Mouse (Mus musculus) heart, postnatal 25 days (tissue): ENCODE results near the gene Prkca. TPM values are rescaled to one million over a fixed set of nuclear protein-coding genes. Genes with fewer than 3 reads are reported as not detected.
A peak's percentile ranks its signal among the peaks of the same experiment; 100 is the strongest.

Experiments used
- DNase-seq: peaks from one replicate; pipeline ENCODE4 v3.0.0; 2022; ENCODE audit warnings: low spot score
- intact Hi-C: fragments of 180-260 bp; cut with DNase I; formaldehyde crosslinking; loops from one replicate; pipeline ENCODE4 v1.15.1; 2025
- total RNA-seq, 2 experiments: library from RNA; stranded (reverse); gene quantifications; 2 replicates each; pipeline ENCODE4 v1.2.3; 2021

The Prkca gene
- total RNA-seq, 2 experiments from 2014 or later, result 39.0 to 39.7 TPM

DNA sequence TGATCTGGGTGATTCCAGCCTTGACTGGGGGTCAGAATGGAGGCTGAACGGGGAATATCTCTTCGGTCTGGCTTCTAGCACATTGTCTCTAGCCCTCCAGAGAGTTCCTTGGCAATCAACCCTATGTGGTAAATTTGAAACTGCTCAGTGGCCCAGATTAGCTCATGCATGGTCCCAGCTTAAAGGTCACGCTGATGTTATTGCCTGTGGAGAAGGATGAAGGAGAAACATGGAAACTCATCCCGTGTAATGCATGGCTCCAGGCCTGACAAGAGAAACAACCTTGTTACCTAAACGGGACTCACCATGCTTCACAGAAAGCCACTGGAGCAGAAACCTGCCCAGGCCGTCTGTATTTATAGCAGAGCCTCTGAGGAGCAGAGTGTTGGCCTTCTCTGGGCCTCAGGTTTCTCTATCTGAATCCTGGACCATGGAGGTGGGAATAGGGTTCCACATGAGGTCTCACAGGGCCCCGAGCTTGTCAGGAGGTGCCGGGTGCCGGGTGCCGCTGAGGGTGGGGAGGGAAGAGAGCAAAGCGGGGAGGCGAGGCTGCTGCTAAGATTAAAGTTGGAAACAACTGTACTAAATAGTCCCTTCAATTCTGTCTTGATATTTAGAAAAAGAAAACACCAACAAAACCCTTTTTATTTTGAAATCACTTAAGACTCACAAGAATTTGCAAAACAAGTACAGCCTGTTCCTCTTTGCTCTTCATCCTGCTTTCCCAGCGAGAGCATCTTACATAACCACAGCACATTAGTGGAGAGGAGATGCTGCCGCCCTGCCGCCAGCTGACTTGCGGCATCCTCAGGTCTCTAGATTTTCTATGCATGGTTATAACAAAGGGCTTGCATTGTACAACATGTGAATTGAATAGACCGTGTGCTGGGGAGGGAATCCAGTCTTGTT, 281.9 kb downstream of the Prkca start:
- DNase-seq, result peak; percentile 34
- intact Hi-C loops, result no loop called here

DNA sequence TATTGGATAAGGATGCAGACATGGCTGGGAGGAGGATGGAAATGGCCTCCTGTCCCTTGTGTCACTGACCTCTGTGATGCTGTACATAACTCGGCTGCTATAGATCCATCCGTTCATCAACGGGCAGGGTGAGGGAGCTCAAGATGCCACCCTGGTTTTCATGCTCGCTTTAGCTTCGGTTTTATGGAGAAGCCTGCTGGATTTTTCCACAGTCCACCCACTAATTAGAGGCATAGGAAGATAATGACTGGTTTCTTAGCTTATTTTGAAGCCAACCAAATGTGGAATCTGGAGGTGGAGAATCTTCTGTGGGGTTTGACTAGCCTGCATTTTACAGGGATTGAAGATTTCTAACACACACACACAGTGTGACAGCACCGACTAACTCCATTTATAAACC, 286.6 kb downstream of the Prkca start:
- intact Hi-C loops, result no loop called here
- DNase-seq, result no peak

DNA sequence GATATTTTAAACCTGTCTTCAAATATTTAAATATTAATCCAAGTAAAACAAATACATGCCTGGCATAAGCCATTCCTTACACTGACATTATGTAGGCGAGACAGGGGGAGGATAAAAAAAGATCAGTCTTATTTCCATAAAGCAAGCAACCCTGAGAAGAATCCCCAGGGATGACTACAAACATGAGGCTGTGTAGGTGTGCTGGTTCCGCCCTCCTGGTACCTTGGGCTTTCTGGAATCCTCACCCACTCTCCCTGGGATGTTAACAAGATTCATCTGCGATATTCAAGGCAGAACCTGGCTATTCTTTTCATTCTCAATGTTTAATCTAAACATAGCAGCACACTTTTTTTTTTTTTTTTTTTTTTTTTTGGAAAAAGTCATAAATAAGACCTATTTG, 289.1 kb downstream of the Prkca start:
- DNase-seq, result no peak
- intact Hi-C loops, result no loop called here

- intact Hi-C loops, result no loop called here
- no peak for DNase-seq
Measured at GRCm38 (mm10) chr11:108053746-108054145, 290.0 kb downstream of the Prkca start.

DNA sequence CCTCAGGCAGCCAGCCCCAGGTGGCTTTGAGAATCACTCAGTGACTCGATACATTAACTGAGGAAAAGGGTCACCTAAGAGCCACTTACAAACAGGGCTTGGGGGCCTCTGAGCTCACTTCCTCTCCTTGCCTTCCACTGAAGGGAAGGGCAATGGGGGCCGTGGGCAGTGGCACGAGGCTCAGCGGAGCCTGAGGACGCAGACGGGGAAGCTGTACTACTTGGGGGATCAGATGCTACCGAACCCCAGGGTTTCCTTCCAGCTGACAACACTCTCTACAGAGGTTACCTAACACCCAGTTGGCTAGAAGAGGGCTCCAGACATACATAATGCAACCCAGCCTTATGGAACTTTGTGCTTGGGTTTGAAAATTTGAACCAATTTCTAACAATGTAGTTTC, 302.1 kb downstream of the Prkca start:
- no peak for DNase-seq
- intact Hi-C loops, result no loop called here

GRCm38 (mm10) chr11:108040823-108041222, 302.9 kb downstream of the Prkca start:
- DNase-seq, result no peak
- intact Hi-C loops, result no loop called here

DNA sequence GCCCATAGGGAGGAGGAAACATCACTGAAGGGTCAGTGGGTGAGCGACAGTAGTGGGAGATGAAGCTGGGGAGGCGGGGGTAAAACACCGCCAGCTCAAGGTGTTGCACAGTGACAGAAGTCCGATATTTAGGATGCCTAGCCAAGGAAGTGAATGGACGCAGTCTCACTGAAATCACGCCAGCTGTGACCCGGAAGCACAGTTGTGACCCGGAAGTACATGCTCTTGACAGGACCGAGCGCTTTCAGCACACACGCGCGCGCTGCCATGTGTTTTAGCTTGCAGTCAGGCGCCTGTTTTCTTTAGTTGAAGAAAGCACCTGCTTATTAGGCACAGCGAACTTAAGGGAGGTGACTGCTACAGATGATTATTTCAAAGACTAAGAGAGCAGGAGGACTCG, 304.0 kb downstream of the Prkca start:
- no peak for DNase-seq

DNA sequence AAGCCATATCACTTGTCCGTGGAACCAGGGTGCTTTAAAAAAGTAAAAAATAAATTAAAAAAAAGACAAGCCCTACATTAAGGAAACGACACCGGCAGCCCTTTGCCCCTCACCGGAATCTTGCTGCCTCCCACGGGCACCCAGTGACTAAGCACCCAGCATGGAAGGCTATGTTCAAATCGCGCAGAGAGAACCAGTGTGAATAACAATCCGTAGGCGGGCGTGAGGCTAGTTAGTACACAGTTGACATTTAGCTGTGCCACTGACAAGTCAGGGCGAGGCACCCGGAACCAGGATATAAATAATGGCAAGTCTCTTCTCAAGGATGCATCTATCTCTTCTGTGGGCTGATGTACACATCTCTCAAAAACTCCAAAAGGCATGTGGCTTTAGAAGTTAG, 304.7 kb downstream of the Prkca start:
- intact Hi-C loops, result no loop called here
- no peak for DNase-seq

More for the DNA sequence above, 304.0 kb downstream of the Prkca start:
- intact Hi-C loops, result no loop called here

DNA sequence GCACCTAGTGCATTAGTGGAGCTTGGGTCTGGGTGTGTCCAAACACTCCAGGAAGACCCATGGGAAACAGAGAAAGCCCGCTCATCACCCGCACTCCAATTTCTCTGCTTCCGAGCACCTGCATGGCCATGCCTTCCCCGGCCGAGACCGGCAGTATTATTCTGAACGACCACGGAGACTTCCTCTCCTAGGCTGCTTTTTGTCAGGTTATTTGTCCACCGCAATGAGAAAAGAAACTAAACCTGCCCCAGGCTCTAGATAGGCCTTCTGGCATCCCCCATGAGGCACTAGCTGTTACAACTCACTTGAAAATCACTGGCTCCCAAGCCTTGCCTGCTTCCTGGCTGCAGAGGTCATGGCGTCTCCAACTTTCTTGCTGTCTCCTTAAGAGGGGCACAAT, 307.4 kb downstream of the Prkca start:
- DNase-seq, result no peak
- intact Hi-C loops, result no loop called here

- no peak for DNase-seq
- intact Hi-C loops, result no loop called here
Measured at GRCm38 (mm10) chr11:108035761-108036160, 308.0 kb downstream of the Prkca start.

DNA sequence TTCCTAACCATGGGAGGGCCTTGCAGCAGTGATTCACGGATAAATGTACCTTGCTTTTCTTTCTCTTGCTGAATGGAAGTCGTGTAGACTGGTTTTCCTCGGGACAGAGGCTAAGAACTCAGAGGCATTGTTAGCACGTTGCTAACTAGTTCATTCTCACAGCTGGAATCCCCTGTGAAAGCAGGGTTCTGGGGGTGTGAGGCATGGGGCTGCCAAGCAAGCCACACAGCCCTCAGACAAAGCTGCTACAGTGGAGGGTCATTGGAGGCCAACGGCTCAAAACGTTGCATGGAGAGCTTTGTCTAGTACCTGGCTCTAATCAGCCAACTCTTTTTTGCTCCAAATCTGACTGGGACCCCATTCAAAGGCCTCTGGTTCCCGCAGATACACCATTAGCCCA, 309.4 kb downstream of the Prkca start:
- DNase-seq, result no peak
- intact Hi-C loops, result no loop called here

DNA sequence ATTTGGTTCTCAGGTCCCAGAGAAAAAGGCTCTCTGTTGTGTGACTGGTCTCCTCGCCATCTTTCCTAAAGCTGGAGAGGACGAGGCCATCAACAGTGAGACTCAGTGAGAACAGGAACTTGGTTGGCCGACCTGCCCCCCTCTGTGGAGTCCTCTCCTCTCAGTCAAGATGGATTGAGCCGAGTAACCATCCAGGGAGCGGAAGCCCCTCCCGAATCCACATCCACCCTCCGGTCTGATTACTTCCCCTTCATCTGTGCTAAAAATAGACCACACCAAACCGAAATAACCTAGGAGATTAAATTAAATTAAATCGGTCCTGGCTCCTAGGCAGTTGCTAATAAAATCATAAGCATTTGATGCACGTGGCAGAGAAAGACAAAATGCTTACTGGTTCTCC, 311.2 kb downstream of the Prkca start:
- intact Hi-C loops, result no loop called here
- DNase-seq, result no peak

DNA sequence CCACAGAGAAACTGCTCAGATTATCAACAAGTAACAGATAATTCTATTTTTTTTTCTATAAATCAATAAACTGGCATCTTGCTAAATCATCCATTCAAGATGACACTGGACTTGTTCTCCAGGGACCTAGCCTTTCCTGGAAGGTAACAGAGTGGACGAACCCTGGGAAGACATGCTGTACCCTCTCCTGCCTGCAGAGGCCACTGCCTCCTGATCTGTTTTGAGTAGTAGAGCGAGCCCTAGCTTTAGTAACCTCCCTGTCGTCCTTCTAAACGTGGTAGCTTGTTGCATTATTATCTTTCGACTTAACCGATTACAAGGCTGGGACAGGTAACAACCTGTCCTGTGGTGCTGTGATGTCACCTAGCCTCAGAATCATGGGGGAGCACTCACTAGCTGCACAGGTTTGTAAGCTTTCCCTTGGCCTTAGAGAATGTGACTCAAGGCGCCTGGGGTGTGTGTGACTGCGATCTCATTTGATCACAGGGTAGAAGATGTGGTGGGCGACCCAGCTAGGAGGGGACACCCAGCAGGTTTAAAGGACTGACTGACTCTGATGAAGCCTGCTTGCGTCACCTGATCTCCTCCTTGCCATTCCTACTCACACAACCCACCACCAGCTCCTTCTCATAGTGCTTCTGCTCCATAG, 312.6 kb downstream of the Prkca start:
- intact Hi-C loops, result no loop called here
- DNase-seq, result peak; percentile 24

DNA sequence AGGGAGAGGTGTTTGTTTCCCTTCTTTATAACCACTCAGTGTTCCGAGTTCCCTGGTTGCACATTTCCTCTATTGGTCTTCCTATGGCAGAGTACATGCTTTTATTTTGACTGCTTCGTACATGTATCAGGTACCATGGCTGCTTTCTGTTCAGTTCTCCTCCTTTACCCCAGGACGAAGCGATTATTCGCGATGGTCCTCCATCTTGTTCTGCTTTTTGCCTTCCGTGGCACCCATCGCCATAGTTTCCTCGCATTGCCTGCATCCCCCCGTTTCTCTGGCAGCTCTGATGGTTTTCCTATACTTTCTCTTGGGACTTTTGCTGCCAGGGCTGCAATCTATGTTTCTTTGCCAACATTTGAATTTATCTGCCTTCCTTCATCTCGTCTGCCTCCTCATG, 314.4 kb downstream of the Prkca start:
- intact Hi-C loops, result loop anchor here (5.0 kb wide), 1 partner anchor 98 kb away; no protein-coding TSS in a partner anchor
- no peak for DNase-seq

GRCm38 (mm10) chr11:108028398-108028797, 315.3 kb downstream of the Prkca start:
- intact Hi-C loops, result loop anchor here (5.0 kb wide), 1 partner anchor 99 kb away; no protein-coding TSS in a partner anchor

DNA sequence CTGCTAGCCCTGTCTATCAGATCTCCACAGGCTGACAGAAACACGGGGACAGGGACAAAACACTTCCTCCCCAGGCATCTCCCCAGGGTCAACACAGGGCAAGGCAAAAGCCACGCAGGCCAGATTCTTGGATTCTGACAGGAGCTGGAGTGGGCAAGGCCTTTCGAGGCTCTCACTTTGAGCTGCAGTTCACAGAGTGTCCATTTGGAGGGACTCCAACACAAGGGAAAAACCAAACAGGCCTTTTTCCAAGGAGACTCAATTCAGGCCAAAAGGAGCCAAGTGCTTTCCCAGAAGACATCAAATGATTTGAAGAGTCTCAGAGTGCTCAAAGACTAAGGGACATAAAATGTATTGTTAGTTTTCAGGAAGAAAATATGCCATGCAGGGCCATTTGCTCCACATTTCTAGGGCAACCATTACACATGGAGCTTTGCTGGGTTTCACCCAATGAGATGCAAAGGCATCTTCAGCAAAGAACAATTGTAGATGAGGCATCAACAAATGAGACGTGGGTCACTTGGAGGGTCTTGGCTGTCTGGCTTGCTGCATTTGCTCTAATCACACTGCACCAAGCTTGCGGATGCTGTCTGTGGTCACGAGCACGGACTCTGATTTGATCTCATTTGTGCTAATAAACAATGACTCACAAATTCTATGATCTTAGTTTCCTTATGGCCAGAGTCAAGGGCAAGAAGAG, 317.9 kb downstream of the Prkca start:
- DNase-seq, result peak; percentile 29
- intact Hi-C loops, result loop anchor here (1.0 to 5.0 kb wide), 2 partner anchors 101 to 352 kb away; no protein-coding TSS in a partner anchor

More at GRCm38 (mm10) chr11:108028398-108028797, 315.3 kb downstream of the Prkca start:
- peak; percentile 23 for DNase-seq

GRCm38 (mm10) chr11:108023188-108023587, 320.5 kb downstream of the Prkca start:
- intact Hi-C loops, result no loop called here
- peak; percentile 43 for DNase-seq

DNA sequence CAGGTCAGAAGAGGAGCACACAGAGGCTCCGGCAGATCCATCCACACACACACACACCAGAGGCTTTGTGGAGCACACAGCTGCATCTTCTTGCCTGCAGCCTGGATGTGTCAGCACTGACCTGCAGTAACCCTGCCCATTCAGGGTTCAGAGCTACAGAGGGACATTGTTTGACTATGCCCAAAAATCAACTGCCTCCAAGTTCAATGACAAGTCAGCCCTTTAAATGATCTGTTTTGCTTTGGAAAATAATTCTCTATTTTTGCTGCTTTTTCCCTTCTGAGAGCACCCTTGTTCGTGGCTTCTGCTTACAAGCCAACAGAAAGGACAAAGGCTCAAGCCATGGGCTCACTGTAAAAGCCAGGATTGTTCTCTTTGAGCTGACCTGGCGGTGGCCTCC, 322.8 kb downstream of the Prkca start:
- DNase-seq, result no peak
- intact Hi-C loops, result no loop called here

- intact Hi-C loops, result no loop called here
Measured at GRCm38 (mm10) chr11:108015284-108015683, 328.4 kb downstream of the Prkca start.

GRCm38 (mm10) chr11:108013390-108013789, 330.3 kb downstream of the Prkca start:
- DNase-seq, result no peak
- intact Hi-C loops, result no loop called here

More at GRCm38 (mm10) chr11:108015284-108015683, 328.4 kb downstream of the Prkca start:
- DNase-seq, result no peak
